Mouse (Mus musculus): Measurements from ENCODE around the gene Ppp3r2. TPM values are rescaled to one million over a fixed set of nuclear protein-coding genes. Genes with fewer than 3 reads are reported as not detected.

Gene Ppp3r2
- polyA plus RNA-seq (2015; fragmentation: Nextera tagmentation; extraction: Ambion mirVana), result 0.64 and 0.74 TPM in 2 replicates

GRCm38 (mm10) chr4:49681812-49682211, at the start of gene Ppp3r2:
Gene Ppp3r2 (minus strand): TSS chr4:49682024.
- WGBS, result 96% methylated on average over 13 of the region's 13 CpGs
- Histone ChIP-seq H3K27me3 (replicated peaks) (no peaks in the 10 kb centered on the region), H3K36me3 (no peaks in the 10 kb centered on the region), H3K4me3 (replicated peaks) (no peak within 1 kb of the TSS), H3K9ac (replicated peaks) (no peak within 1 kb of the TSS), H3K27ac (replicated peaks) (no peak within 1 kb of the TSS), H3K9me3 (replicated peaks) (no peaks in the 10 kb centered on the region), H3K4me1 (no peaks in the 10 kb centered on the region), H3K4me2 (no peak within 1 kb of the TSS)
- ATAC-seq (ENCODE audit: low FRiP score), result no peak

DNA sequence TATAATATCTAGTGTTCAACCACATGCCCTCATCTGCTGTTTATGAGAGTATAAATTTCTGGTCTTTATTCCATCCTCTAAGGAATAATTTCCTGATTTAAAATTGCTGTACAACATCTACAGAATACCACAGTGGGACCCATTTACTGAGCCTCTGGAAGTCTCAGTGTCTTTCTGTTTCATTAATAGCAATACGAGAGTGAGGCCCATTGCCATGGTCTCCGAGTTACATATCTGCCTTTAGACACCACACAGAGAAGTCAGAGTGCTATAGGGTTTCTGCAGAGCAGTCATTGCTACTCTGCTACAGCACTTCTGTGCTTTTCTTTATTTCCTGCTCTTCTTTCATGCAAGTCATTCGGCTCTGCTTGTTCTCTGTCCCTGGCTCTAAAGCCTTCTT, 47.5 kb upstream of the Ppp3r2 start:
- Histone ChIP-seq H3K4me3 (replicated peaks) (no peak overlapping the region), H3K27me3 (replicated peaks) (no peaks in the 10 kb centered on the region), H3K4me1 (no peaks in the 10 kb centered on the region), H3K9me3 (replicated peaks) (no peaks in the 10 kb centered on the region), H3K4me2 (no peak overlapping the region), H3K9ac (replicated peaks) (no peak overlapping the region), H3K27ac (replicated peaks) (0 out of 2 replicates have a peak overlapping the region, but pooled peaks have one; percentile 43), H3K36me3 (no peaks in the 10 kb centered on the region)
- WGBS, result 45% methylated on average over 3 of the region's 3 CpGs
- ATAC-seq (ENCODE audit: low FRiP score), result peak; percentile 63; the same call in 1 of the 2 replicates

DNA sequence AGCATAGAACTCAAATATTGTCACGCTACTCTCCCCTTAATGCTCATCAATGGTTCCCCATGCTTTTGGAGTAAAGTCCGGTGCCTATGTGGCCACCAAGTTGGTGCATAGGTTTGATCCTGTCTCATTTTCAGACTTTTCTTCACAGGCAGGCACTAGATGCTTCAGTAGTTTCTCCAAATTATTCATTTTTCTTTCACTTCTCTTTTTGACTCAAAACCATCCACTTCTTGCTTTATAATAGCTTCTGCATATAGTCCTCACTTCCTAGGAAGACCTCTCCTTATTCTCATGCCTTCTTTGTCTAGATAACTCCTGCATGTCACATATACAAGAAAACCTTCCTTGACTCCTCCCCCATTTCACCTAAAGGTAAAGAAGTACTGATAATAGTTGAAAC, 42.1 kb upstream of the Ppp3r2 start:
- H3K4me1 ChIP-seq, result no peaks in the 10 kb centered on the region
- no peaks in the 10 kb centered on the region for H3K27me3 ChIP-seq (replicated peaks)
- H3K9ac ChIP-seq (replicated peaks), result no peak overlapping the region
- no peaks in the 10 kb centered on the region for H3K9me3 ChIP-seq (replicated peaks)
- no peak overlapping the region for H3K4me3 ChIP-seq (replicated peaks)
- 92% methylated on average over 2 of the region's 2 CpGs for WGBS
- no peaks in the 10 kb centered on the region for H3K36me3 ChIP-seq
- no peak for ATAC-seq (ENCODE audit: low FRiP score)
- H3K27ac ChIP-seq (replicated peaks), result no peak overlapping the region
- H3K4me2 ChIP-seq, result no peak overlapping the region

DNA sequence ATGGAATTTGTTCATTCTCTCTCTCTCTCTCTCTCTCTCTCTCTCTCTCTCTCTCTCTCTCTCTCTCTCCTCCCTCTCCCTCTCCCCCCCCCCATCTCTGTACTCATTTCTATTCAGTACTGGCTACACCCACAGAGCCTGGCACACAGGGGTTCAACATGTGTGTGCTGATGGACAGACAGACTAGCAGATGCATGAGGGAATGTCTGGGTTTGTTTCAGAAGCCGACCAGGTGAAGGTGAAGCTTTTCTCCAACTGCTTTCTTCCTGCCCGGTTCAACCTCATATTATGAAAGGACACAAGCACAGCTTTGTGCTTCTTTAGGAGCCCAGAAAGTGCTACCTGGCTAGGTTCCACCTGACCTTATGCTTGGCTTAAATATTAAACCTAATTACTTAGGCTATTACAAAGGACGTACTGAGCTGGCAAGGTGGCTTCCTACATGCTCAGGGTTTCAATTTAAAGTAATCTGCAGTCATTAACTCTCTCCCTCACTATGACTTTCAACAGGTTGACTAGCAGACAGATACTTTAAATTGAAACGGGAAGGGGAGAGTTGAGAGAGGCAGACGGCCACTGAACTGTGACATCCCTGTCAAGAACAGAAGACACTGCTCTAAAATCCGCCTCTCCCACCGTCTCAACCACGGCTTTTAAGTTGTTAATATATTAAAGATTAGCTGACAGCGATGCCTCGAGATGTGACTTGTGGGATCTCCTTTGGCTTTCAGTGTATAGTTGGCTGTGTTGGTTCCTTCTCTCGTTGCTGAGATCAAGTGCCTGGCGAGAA, 9.8 kb upstream of the Ppp3r2 start:
- no peaks in the 10 kb centered on the region for H3K36me3 ChIP-seq
- peaks cover 9% of the 10 kb centered on the region for H3K4me1 ChIP-seq
- H3K27me3 ChIP-seq (replicated peaks), result no peaks in the 10 kb centered on the region
- ATAC-seq (ENCODE audit: low FRiP score), result no peak
- H3K4me3 ChIP-seq (replicated peaks), result no peak overlapping the region
- H3K9ac ChIP-seq (replicated peaks), result no peak overlapping the region
- WGBS, result 78% methylated on average over 12 of the region's 12 CpGs
- H3K27ac ChIP-seq (replicated peaks), result no peak overlapping the region
- no peaks in the 10 kb centered on the region for H3K9me3 ChIP-seq (replicated peaks)
- H3K4me2 ChIP-seq, result no peak overlapping the region

- Histone ChIP-seq H3K9me3 (replicated peaks) (no peaks in the 10 kb centered on the region), H3K9ac (replicated peaks) (no peak overlapping the region), H3K36me3 (no peaks in the 10 kb centered on the region), H3K27ac (replicated peaks) (no peak overlapping the region), H3K4me3 (replicated peaks) (no peak overlapping the region), H3K4me1 (peaks cover 9% of the 10 kb centered on the region), H3K4me2 (no peak overlapping the region), H3K27me3 (replicated peaks) (no peaks in the 10 kb centered on the region)
- WGBS, result 15% methylated on average over 9 of the region's 9 CpGs
- peak; percentile 87; the same call in 1 of the 2 replicates for ATAC-seq (ENCODE audit: low FRiP score)
Observed at GRCm38 (mm10) chr4:49688594-49689288, 6.9 kb upstream of the Ppp3r2 start.

- Histone ChIP-seq H3K9ac (replicated peaks) (no peak overlapping the region), H3K9me3 (replicated peaks) (no peaks in the 10 kb centered on the region), H3K27ac (replicated peaks) (no peak overlapping the region), H3K4me1 (no peaks in the 10 kb centered on the region), H3K36me3 (no peaks in the 10 kb centered on the region), H3K27me3 (replicated peaks) (no peaks in the 10 kb centered on the region), H3K4me2 (no peak overlapping the region), H3K4me3 (replicated peaks) (no peak overlapping the region)
- WGBS, result 95% methylated on average over 11 of the region's 11 CpGs
- no peak for ATAC-seq (ENCODE audit: low FRiP score)
Observed at GRCm38 (mm10) chr4:49680171-49680875, 1.5 kb downstream of the Ppp3r2 start.

GRCm38 (mm10) chr4:49676790-49677189, 5.0 kb downstream of the Ppp3r2 start:
- Histone ChIP-seq H3K27ac (replicated peaks) (no peak overlapping the region), H3K4me3 (replicated peaks) (no peak overlapping the region), H3K36me3 (no peaks in the 10 kb centered on the region), H3K4me2 (no peak overlapping the region), H3K9ac (replicated peaks) (no peak overlapping the region), H3K27me3 (replicated peaks) (no peaks in the 10 kb centered on the region), H3K9me3 (replicated peaks) (no peaks in the 10 kb centered on the region), H3K4me1 (no peaks in the 10 kb centered on the region)
- no peak for ATAC-seq (ENCODE audit: low FRiP score)
- WGBS, result 86% methylated on average over 7 of the region's 7 CpGs

DNA sequence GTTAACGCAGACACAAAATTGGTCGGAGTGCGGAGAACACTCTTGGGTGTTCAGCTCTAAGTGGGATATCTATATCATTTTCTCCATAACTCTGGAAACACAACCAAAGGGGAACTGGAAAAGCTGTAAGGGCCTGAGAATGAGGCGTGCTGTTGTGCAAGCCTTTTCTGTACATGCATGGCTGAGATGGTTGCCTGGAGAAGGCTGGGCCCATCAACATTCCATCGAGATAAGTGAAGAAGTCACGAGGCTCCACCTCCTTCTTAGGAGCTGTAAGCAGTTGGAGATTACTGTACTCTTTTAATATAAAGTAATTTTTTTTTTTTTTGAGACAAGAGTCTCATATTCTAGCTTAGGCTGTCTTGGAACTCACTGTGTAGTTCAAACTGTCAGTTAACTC, 5.8 kb downstream of the Ppp3r2 start:
- H3K36me3 ChIP-seq, result no peaks in the 10 kb centered on the region
- no peaks in the 10 kb centered on the region for H3K27me3 ChIP-seq (replicated peaks)
- H3K4me1 ChIP-seq, result no peaks in the 10 kb centered on the region
- H3K4me2 ChIP-seq, result no peak overlapping the region
- H3K4me3 ChIP-seq (replicated peaks), result no peak overlapping the region
- no peak overlapping the region for H3K9ac ChIP-seq (replicated peaks)
- WGBS, result 92% methylated on average over 6 of the region's 6 CpGs
- H3K9me3 ChIP-seq (replicated peaks), result no peaks in the 10 kb centered on the region
- ATAC-seq (ENCODE audit: low FRiP score), result no peak
- no peak overlapping the region for H3K27ac ChIP-seq (replicated peaks)

DNA sequence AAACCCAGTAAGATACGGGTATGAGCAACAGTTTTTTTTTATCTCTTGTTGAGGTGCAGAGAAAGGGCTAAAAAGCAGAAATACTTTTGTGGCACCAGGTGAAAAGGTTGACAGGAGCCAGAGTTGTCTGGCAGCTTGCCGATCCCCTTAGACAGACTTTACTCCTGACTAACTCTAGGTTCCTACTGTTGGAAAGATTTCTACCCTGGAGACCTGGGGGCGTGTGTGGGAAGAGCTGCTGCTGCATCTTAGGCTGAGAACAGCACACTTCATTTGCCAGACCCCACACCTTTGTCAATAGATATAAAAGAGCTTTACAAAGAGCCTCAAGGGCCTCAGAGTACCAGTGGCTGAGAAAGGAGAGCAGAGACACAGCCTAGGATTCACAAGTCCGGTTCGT, 17.0 kb downstream of the Ppp3r2 start:
- H3K4me1 ChIP-seq, result no peaks in the 10 kb centered on the region
- no peak overlapping the region for H3K4me3 ChIP-seq (replicated peaks)
- no peaks in the 10 kb centered on the region for H3K9me3 ChIP-seq (replicated peaks)
- WGBS, result 94% methylated on average over 5 of the region's 5 CpGs
- H3K36me3 ChIP-seq, result peaks cover 32% of the 10 kb centered on the region
- ATAC-seq (ENCODE audit: low FRiP score), result no peak
- H3K9ac ChIP-seq (replicated peaks), result no peak overlapping the region
- no peak overlapping the region for H3K27ac ChIP-seq (replicated peaks)
- H3K27me3 ChIP-seq (replicated peaks), result no peaks in the 10 kb centered on the region
- H3K4me2 ChIP-seq, result no peak overlapping the region

GRCm38 (mm10) chr4:49662231-49662630, 19.6 kb downstream of the Ppp3r2 start:
- no peak for ATAC-seq (ENCODE audit: low FRiP score)
- 92% methylated on average over 4 of the region's 4 CpGs for WGBS
- peaks cover 46% of the 10 kb centered on the region for H3K36me3 ChIP-seq

GRCm38 (mm10) chr4:49661664-49662063, 20.2 kb downstream of the Ppp3r2 start:
- ATAC-seq (ENCODE audit: low FRiP score), result no peak
- H3K27me3 ChIP-seq (replicated peaks), result no peaks in the 10 kb centered on the region
- no peak overlapping the region for H3K27ac ChIP-seq (replicated peaks)
- no peak overlapping the region for H3K4me3 ChIP-seq (replicated peaks)
- no peaks in the 10 kb centered on the region for H3K9me3 ChIP-seq (replicated peaks)
- WGBS, result 96% methylated on average over 9 of the region's 9 CpGs
- H3K4me1 ChIP-seq, result no peaks in the 10 kb centered on the region
- no peak overlapping the region for H3K9ac ChIP-seq (replicated peaks)
- no peak overlapping the region for H3K4me2 ChIP-seq
- peaks cover 48% of the 10 kb centered on the region for H3K36me3 ChIP-seq

More at GRCm38 (mm10) chr4:49662231-49662630, 19.6 kb downstream of the Ppp3r2 start:
- Histone ChIP-seq H3K27me3 (replicated peaks) (no peaks in the 10 kb centered on the region), H3K27ac (replicated peaks) (no peak overlapping the region), H3K4me2 (no peak overlapping the region), H3K9me3 (replicated peaks) (no peaks in the 10 kb centered on the region), H3K4me3 (replicated peaks) (no peak overlapping the region), H3K4me1 (no peaks in the 10 kb centered on the region), H3K9ac (replicated peaks) (no peak overlapping the region)
